Mouse (Mus musculus) G1E-ER4 (cell line): ENCODE measurements around the gene Gart. TPM values are rescaled to one million over a fixed set of nuclear protein-coding genes. Genes with fewer than 3 reads are reported as not detected.

Experiments
- GATA1 ChIP-seq: IDR thresholded peaks from one replicate; pipeline ENCODE4 v1.8.0; 2012; ENCODE audit warnings: low read length, inconsistent platforms
- polyA plus RNA-seq: library from polyadenylated mRNA; stranded (reverse); fragments of >175 nt; gene quantifications from 2 replicates; pipeline ENCODE4 v1.2.3, GENCODE M21; 2012

Gart gene
- polyA plus RNA-seq, 1 experiment = 659 TPM

- no peak for TF ChIP-seq GATA1
Measured at GRCm38 (mm10) chr16:91658471-91658870, 11.7 kb upstream of the Gart start.

DNA sequence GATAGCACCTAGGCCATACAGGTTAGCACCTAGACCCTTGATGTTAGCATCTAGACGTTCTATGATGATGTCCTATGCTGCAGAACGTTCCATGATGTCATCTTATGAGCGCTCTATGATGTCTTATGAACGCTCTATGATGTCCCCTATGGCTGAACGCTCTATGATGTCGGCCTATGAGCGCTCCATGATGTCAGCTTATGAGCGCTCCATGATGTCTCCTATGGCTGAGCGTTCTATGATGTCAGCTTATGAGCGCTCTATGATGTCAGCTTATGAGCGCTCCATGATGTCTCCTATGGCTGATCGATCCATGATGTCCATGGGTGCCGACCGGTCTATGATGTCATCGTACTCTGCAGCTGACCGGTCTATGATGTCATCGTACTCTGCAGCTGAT is 10.5 kb upstream of the Gart start:
- no peak for TF ChIP-seq GATA1

DNA sequence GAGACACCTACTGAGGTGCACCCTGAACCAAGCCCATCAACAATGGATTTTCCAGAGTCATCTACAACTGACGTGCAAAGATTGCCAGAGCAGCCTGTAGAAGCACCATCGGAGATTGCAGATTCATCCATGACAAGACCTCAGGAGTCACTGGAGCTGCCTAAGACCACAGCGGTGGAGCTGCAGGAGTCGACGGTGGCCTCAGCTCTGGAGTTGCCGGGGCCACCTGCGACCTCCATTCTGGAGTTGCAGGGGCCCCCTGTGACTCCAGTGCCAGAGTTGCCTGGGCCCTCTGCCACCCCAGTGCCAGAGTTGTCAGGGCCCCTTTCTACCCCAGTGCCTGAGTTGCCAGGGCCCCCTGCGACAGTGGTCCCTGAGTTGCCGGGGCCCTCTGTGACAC is 8.5 kb upstream of the Gart start:
- TF ChIP-seq GATA1 = no peak

DNA sequence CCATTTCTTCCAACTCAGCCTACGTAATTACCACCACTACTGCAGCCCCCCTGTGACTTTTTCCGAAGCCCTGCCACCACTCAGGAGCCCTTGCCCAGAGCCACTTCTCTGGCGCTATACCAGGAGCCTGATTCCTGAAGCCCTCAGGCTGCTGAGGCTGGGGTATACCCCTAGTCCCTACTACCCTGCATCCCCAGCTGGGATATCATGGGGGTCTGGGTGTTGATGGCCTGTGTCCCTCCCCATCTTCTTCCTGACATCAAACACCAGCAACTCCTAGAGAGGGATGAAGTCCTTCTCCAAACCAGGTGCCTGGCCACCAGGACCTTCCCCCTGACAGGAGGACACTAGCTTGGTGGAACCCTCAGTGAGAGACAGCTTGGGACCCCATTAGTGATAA is 5.4 kb upstream of the Gart start:
- TF ChIP-seq GATA1 = no peak

DNA sequence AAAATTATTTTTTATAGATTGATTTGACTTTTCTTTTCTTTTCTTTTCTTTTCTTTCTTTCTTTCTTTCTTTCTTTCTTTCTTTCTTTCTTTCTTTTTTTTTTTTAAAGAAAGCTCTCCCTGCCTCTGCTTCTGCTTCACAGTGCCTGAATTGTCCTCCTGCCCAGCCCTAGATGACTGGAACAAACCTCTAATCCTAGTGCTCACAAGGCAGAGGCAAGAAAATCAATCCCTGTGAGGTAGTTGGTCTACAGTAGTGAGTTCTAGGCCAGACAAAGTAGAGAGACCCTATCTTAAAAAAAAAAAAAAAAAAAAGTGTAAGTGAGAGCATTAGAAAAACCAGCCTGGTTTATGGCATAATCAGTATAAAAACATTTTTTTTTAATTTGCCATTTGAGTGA is 3.0 kb upstream of the Gart start:
- no peak for TF ChIP-seq GATA1

- TF ChIP-seq GATA1 = no peak
Measured at GRCm38 (mm10) chr16:91649246-91649645, 2.5 kb upstream of the Gart start.

DNA sequence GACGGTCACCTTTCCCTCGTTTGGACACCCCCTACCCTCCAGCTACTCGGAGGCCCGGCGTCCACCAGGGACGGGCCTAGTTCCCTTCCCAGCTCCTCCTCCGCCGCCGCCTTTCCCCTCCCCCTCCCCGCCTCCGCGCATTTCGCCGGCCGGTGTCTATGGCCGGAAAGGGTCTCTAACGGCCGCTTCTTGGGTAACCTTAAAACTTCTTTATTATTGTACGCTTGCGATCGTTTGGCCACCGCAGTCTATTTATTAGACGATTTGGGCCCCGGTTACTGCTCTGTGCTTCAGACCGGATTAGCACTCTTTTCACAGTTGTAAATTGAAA is 1.4 kb upstream of the Gart start:
- TF ChIP-seq GATA1 = no peak

DNA sequence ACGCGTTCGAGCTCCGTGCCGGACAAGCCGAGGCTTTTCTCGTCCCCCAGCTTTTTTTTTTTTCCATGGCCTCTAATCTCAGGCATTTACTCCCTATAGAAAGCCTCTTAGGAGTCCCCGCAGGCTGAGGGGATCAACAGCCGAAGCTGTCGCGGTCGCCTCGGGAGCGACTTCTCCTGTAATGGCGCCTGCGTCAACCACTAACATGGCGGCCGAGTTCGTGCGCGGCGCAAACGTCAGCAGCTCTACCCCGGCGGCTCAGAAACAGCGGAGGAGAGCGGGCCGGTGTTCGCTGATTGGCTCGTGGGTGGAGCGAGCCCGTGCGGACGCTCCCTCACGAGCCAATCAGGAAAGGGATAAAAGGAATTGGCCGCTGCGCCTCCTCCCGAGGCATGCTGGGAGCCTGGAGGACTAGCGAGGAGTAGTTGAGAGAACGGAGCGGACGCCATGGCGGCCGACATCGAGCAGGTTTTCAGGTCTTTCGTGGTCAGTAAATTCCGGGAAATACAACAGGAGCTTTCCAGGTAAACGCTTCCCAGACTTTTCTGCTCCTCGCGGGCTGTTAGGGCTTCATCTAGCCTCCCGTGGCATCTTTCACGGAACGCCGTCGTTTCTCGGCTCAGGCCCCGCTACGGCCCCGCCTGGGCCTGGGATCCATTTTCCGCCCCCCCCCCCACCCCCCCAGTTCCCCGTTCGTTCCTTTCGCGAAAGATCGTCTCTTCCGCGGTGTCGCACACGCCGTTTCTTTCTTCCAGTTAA is 888 bp upstream of the Gart start, which contains the start of gene Son:
Gene Son (plus strand): TSS at position 46 of the 759 bp plus-strand sequence.
- no peak for TF ChIP-seq GATA1

DNA sequence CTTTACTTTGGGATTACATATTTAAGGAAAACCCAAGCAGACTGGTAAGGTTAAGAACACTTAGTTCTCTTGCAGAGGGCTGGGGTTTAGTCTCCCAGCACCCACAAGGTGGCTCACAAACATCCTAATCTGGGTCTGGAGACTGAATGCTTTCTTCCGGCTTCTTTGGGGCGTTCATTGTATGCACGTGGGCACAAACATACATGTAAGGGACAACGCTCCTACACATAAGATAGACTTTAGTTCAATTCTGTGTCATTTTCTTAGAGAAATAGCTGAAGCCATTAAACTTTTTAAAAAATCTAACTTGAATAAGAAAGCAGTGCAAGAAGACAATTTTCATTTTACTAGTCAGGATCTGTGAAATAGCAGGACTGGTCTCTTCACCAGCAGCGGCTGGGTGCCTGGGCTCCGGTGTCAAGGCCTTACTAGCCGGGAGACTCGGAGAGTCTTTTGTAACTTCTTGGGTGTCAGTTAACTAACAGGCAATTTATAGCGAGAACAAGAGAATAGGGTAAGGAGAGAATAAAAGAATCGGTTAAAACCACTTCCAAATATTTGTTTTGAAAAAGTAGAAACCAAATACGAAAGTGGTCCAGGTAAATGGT is 653 bp downstream of the Gart start:
- TF ChIP-seq GATA1 = no peak

DNA sequence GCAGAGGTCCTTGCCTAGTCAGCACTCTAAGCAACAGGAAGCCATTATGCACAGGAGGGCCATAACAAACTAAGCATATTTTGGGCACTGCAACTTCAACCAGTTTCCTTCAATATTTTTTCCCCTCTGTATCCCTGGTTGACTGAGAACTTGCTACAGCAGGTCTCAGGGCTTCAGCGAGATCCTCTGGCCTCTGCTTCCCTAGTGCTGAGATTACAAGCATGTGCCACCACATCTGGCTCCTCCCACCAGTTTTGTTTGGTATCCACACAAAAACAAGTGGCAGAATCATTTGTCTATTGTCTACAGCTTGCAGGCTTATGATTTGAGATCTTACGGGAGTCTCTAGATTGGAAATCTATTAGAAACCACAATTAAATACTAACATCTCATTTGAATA is 1.9 kb downstream of the Gart start:
- TF ChIP-seq GATA1 = no peak

- TF ChIP-seq GATA1 = no peak
Measured at GRCm38 (mm10) chr16:91640171-91640570, 6.6 kb downstream of the Gart start.

DNA sequence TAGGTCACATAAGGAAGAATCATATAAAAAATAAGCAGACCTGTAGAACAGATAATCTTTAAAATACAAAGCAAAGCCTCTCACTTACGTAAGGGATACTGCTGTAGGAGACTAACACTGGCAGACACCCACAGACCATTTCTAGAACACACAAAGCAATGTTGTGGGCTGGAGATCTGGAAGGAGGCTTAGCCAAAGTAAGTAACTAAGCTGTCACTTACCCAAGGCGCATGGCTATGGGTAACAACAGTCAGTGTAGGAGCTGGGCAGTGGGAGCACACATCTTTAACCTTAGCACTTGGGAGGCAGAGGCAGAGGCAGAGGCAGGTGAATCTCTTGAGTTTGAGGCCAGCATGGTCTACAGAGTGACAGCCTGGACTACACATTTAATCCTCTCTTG is 7.1 kb downstream of the Gart start:
- TF ChIP-seq GATA1 = no peak

DNA sequence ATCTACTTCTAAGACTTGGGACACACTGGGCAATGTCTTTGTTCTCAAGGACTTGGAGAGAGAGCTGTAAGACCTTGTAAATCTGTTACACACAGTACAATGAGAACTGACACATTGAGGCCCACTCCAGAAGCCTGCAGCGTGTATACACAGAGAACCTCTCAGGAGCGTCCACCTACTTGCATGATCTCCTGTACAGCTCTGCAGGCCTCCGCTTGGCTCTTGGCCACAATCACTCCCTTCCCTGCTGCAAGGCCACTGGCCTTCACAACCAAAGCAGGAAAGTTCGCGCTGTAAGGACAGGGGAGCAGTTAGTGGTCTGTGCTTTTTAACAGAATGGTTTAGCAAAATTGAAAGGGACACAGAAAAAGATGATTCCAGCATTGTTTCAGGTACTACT is 7.6 kb downstream of the Gart start:
- TF ChIP-seq GATA1 = no peak

GRCm38 (mm10) chr16:91633641-91634040 is 13.1 kb downstream of the Gart start:
- TF ChIP-seq GATA1 = no peak

- no peak for TF ChIP-seq GATA1
Measured at GRCm38 (mm10) chr16:91632940-91633339, 13.8 kb downstream of the Gart start.

DNA sequence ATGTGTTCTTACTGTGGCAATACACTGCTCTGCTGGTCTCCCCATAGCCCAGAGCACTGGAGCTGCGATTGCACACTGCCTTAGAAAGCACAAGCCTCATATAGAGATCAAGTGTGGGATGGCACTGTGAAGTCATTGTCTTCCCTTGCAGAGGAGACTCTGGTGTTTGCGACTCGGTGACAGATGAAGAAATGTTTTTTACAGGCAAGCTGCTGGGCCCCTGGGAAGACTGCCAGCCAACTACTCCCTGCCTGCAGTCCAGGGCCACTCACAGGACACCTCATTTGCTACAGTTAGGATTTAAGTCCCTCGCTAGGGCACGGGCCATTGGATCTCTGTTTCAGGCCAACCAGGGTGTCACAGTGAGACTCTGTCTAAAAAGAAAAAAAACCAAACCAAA is 14.3 kb downstream of the Gart start:
- no peak for TF ChIP-seq GATA1

GRCm38 (mm10) chr16:91630584-91630983 is 16.2 kb downstream of the Gart start:
- no peak for TF ChIP-seq GATA1
